Mouse (Mus musculus) layer of hippocampus, postnatal 10 days (tissue): Measurements from ENCODE around the gene Rcor1. TPM values are rescaled to one million over a fixed set of nuclear protein-coding genes. Genes with fewer than 3 reads are reported as not detected.
"Not testable (repeated sequence)": the region's sequence is repeated elsewhere in the genome, so short reads cannot be mapped to it uniquely, and the experiment has no call there.

Experiments
- DNase-seq, 2 experiments: peaks; one replicate each; pipeline ENCODE4 v3.0.0; 2021; ENCODE audit warnings: low spot score in 2 of 2
- total RNA-seq, 2 experiments: library from RNA; stranded (reverse); gene quantifications; 2 replicates each; pipeline ENCODE4 v1.2.3; 2021

The Rcor1 gene
- total RNA-seq, 2 experiments from 2014 or later: 18.0 to 19.0 TPM

- no peak for DNase-seq
Measured at GRCm38 (mm10) chr12:111065330-111065729, 26.2 kb downstream of the Rcor1 start.

GRCm38 (mm10) chr12:111067816-111068215 is 28.7 kb downstream of the Rcor1 start:
- no peak for DNase-seq

- DNase-seq: not testable (repeated sequence)
Measured at GRCm38 (mm10) chr12:111069299-111069698, 30.1 kb downstream of the Rcor1 start.

GRCm38 (mm10) chr12:111071009-111071408 is 31.9 kb downstream of the Rcor1 start:
- DNase-seq: no peak

- DNase-seq: peak in 1 of 2 experiments; percentile 25
Measured at GRCm38 (mm10) chr12:111071477-111072152, 32.5 kb downstream of the Rcor1 start.

- no peak for DNase-seq
Measured at GRCm38 (mm10) chr12:111076385-111076965, 37.3 kb downstream of the Rcor1 start.

GRCm38 (mm10) chr12:111085579-111085978 is 46.4 kb downstream of the Rcor1 start:
- no peak for DNase-seq

GRCm38 (mm10) chr12:111087066-111087465 is 47.9 kb downstream of the Rcor1 start:
- no peak for DNase-seq

- DNase-seq: peak; percentile 83 to 85
Measured at GRCm38 (mm10) chr12:111088186-111088585, 49.0 kb downstream of the Rcor1 start.

GRCm38 (mm10) chr12:111088731-111089141 is 49.6 kb downstream of the Rcor1 start:
- DNase-seq: no peak

- DNase-seq: peak in 1 of 2 experiments; percentile 27
Measured at GRCm38 (mm10) chr12:111089145-111089544, 50.0 kb downstream of the Rcor1 start.

- no peak for DNase-seq
Measured at GRCm38 (mm10) chr12:111090801-111091200, 51.6 kb downstream of the Rcor1 start.

- no peak for DNase-seq
Measured at GRCm38 (mm10) chr12:111091981-111092380, 52.8 kb downstream of the Rcor1 start.

GRCm38 (mm10) chr12:111094073-111094472 is 54.9 kb downstream of the Rcor1 start:
- DNase-seq: no peak

- no peak for DNase-seq
Measured at GRCm38 (mm10) chr12:111095086-111095485, 55.9 kb downstream of the Rcor1 start.

GRCm38 (mm10) chr12:111096249-111096648 is 57.1 kb downstream of the Rcor1 start:
- DNase-seq: no peak

- DNase-seq: no peak
Measured at GRCm38 (mm10) chr12:111097036-111097435, 57.9 kb downstream of the Rcor1 start.

GRCm38 (mm10) chr12:111111176-111111575 is 72.0 kb downstream of the Rcor1 start:
- no peak for DNase-seq

- no peak for DNase-seq
Measured at GRCm38 (mm10) chr12:111114593-111114992, 75.4 kb downstream of the Rcor1 start.

GRCm38 (mm10) chr12:111119506-111120085 is 80.4 kb downstream of the Rcor1 start:
- no peak for DNase-seq

GRCm38 (mm10) chr12:111120976-111121645 is 82.0 kb downstream of the Rcor1 start:
- DNase-seq: no peak

- DNase-seq: no peak
Measured at GRCm38 (mm10) chr12:111122332-111122852, 83.2 kb downstream of the Rcor1 start.
